Mouse (Mus musculus) adrenal gland, postnatal 36 days (tissue): ENCODE results near the gene Arhgef19. TPM values are rescaled to one million over a fixed set of nuclear protein-coding genes. Genes with fewer than 3 reads are reported as not detected.
A peak's percentile ranks its signal among the peaks of the same experiment; 100 is the strongest.

ENCODE experiments used
- DNase-seq, 2 experiments: peaks; one replicate each; pipeline ENCODE4 v3.0.0; 2021; ENCODE audit warnings: mixed read lengths in 1 of 2
- total RNA-seq, 2 experiments: library from RNA; stranded (reverse); gene quantifications; 2 replicates each; pipeline ENCODE4 v1.2.3; 2021

Arhgef19 gene
- total RNA-seq, 2 experiments from 2014 or later, result 31.2 to 75.4 TPM

DNA sequence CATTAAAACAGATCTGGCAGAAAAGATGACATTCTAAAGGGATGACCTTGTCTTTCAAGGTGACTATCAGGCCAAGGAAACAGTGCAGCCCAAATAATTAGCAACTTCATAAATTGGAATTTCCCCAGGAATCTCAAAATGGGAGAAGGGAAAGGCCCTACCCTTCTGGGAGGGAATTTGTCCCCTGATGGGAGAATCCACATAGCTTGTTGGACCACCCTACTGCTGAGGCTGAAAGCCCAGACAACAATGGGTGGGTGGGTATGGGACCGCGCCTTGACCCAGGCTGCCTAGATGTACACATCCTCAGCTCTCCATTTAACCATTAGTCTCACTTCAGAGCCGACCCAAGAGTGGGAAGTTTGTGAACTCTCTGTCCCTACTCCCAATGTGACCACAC lies 45.2 kb downstream of the Arhgef19 start:
- DNase-seq, result no peak

DNA sequence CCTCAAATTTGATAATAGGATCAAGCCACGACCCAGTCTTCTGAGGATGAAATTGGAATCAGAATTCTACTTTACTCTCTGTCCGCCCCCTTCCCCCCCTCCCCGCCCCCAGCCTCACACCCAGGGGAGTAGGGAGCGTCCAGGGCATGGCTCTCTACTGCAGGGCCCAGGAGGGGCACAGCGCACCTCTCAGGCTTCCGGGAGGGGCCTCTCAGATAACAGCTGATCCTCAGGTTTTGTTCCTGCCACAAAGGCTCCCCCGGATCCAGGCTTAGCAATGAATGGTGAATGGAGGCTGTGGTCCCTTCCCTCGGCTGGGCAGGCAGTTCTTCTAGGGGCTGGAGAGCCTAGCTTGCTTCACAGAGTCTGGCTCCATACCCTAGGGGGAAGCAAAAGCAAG lies 45.8 kb downstream of the Arhgef19 start:
- no peak for DNase-seq

DNA sequence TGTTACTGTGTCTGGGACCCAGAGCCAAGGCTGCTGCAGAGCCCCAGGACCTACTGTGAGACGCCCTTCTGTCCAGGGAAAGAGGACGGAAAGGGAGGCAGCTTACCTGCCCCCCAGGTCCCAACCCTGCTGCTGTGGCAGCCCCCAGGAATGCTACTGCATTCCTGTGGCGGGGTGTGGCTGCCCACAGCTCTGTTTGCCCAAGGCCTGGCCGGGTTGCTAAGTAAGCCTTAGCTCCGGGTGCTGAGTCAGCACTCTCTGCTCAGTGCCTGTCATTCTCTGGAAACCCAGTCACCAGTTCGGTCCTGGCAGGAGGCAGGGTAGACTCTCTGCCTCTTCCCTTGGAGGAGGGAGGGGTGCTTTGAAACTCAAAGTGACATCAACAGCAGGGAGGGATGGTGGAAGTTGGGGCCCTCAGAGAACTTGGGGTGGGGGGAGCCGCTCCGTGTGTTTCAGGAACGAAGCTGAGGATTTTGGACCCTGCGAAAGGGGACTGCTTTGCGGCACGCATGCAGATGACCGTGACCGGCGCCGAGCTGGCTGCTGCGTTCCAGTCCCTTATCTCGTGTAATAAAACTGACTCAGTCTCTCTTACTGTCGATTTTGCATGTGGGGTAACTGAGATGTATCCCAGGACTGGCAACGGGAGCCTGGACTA lies 47.7 kb downstream of the Arhgef19 start:
- peak; percentile 81 for DNase-seq

DNA sequence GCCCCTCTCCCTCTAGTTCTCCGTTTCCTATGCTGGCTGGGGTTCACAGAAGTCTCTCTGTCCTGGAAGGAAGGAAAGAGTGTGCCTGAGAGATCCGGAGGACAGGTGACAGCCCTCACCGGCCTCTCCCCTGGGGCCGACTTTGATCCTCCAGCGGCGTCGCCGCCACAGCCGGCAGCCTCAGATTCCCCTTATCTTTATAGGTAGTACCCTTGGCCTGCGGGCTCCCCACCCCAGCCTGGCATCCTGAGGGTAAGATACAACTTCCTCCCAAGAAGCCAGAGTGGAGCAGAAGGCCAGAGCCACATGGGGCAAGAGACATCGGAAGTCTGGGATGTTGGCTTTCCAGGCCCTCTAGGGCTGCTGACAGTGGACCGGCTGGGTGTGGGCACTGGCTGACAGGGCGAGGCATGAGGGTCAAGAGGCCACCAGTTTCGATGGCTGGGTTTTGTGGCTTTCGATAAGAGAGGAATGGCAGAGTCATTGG lies 48.3 kb downstream of the Arhgef19 start:
- DNase-seq, result no peak

DNA sequence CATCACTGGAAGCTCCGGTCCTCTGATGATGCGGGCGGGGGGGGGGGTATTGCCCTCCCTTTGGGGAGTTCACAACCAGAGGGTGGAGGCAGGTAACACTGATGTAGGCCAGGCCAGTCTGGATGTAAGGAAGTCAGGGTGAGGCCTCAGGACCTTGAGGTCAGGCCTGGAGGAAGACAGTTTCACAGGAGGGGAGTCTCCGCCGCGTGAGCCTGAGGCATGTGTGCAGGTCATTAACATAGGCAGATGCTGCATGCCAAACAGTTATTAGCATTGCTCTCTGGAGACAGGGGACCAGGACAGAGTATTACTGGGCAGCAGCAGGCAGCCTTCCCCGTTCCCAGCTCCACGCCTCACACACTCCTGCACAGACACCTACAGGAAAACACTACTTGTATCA lies 48.9 kb downstream of the Arhgef19 start:
- DNase-seq, result no peak

DNA sequence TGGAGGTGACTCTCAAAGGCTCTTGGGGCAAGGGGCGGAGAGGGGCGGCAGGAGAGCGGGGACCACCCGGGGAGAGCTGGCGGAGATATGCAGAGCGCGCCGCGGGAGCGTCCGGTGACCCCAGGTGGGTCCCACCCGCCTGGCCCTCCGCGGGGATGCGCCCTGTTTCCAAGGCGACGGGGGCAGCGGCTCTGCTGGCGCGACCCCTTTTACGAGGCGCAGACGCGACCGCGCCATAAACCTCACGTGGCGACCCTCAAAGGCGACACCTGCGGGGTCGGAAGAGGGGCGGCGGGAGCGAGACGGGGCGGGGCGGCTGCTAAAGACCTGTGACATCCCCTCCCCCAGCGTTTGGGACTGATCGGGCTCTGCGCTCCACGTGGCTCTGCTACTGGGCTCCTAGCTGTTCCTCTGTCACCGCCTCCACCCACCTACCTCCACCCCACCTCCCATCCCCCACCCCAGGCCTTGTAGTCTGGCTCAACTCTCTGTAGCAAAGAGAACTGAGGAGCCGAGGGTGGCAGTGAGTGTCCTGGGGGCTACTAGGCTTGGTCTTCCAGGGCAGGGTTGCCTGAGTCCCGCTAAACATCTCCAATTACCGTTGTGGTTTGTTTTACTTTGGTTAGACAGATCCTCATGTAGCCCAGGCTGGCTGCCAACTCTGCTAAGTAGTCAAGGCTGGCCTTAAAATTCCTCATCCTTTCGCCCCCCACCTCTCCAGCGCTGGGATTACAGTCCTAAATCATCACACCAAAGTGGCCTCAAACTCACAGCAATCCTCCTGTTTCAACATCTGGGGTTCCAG lies 52.5 kb downstream of the Arhgef19 start:
- DNase-seq, result peak in 1 of 2 experiments; percentile 34

DNA sequence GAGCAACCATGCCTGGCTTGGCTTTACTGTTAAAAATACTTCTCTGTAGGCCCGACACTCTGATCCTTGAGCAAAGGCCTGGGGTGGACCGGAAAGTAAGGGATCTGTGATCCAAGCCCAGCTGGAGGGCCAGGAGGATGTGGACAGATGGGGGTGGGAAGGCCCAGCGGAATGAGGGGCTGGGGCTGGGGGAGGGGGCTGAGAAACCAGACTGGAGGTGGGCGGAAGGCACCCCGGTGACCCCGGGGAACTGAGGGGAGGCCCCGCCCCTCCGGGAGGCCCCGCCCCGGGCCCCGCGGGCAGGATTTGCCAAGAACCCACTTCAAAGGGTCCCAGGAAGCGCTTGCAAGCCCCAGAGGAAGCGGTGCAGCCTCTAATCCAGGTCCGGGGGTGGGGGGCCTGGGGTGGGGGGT lies 56.5 kb downstream of the Arhgef19 start:
- no peak for DNase-seq

DNA sequence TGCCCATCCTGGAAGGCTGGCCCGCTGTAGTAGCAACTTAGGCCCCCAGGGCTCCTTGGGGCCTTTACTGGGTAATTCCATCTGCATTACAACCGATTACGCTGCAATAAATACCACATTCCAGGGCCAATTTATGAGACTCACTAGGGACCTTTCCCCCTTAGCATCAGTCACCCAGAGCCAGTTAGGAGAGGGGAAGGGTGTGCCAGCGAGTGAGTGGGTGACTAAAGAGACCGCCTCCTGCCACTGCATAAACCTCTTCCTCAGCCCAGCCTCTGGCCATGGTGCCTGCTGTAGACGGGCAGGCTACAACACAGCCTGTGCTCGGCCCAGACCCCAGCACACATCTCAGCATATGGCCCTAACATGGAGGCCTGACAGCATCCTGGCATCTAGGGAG lies 58.6 kb downstream of the Arhgef19 start:
- DNase-seq, result no peak

DNA sequence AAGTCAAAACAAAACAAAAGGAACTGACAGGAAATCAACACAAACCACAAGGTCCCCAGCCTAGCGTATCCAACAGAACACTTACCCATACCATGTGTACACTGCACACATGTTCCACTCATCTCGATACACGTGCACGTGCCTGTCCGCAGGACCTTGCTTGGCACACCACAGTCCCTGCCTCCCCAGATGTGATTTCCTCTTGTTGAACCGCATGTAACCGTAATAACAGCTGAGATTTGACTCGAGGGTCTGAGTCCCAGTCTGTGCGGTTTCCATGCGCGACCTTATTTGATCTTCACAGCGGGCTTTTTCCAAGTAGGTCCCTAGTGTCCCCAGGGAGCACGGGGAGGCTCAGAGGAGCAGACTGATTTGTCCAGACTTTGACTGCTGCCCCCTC lies 60.1 kb downstream of the Arhgef19 start:
- no peak for DNase-seq

DNA sequence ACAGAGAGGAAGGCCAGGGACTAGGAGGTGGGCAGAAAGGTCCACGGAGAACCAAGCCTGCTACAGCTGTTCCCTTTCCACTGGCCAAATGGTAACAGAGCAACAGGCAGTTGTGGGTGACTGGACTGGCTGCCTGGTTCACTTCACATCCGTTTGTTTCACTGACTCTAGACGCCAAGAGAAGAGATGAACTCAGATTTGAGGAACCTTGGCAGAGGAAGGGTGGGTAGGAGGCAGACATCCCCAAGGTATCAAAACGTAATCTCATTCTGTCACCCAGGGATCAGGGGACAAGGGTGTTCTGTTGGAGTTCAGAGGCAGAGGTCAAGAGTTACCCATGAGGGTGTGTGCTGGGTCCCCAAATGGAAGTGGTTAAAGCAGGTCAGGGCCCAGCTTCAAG lies 60.9 kb downstream of the Arhgef19 start:
- DNase-seq, result no peak

DNA sequence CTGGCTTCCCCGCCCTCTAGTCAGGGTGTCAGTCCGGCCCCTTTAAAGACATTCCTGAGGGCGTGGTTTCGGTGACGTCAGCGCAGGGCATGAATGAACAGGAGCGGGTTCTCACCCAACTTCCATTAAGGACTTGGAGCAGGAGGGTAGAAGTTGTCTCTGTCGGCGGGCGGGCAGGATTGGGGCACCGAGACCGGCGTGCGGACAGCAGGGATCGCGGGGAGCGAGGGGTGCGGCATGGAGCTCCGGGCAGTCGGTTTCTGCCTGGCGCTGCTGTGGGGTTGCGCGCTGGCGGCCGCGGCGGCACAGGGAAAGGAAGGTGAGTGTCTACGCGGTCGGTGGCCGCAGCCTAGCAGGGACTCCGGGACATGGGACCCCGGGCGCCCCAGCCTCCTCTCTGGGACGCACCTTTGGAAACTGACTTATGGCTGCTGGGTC lies 61.8 kb downstream of the Arhgef19 start, which contains the start of gene Epha2:
Gene Epha2 (plus strand): TSS at position 125 of the 438 bp plus-strand sequence.
- DNase-seq, result peak; percentile 94 to 95

DNA sequence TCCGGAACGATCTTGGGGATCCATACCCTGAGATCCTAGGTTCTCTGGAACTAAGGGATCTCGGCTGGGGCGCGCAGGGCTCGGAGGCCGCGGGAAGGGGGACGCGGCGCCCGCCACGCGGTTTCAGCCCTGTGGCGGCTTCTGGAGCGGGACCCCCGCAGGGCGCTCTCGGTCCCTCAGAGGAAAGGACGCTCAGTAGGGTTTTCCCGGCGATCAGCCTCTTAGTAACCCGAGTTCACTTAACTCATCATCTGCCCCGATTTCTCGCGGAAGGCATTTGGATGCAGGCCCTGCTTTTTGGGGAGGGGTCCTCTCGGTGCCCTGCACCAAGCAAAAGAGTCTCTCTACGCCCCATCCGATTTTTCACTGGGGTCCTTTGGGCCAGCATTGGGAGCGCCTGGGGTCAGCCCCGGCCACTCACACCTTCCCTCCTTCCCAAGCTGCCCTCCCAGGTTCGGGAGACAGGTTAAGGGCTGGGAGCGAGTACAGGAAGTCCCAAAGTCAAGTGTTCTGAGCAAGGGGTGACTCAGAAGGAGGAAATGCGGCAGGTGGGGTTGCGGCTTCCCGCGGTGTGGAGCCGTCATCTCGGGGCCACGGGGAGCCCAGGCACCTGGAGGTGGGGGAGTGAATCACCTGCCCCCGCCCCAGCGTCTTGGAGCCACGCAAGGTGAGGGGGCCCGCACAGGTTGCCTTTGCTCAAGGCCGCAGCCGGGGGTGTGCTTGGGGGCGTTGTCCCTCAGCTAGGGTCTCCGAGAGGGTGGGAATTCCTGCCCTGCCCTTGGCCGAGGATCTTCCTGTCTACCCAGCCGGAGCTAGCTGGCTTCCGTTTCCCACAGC lies 62.5 kb downstream of the Arhgef19 start:
- no peak for DNase-seq

DNA sequence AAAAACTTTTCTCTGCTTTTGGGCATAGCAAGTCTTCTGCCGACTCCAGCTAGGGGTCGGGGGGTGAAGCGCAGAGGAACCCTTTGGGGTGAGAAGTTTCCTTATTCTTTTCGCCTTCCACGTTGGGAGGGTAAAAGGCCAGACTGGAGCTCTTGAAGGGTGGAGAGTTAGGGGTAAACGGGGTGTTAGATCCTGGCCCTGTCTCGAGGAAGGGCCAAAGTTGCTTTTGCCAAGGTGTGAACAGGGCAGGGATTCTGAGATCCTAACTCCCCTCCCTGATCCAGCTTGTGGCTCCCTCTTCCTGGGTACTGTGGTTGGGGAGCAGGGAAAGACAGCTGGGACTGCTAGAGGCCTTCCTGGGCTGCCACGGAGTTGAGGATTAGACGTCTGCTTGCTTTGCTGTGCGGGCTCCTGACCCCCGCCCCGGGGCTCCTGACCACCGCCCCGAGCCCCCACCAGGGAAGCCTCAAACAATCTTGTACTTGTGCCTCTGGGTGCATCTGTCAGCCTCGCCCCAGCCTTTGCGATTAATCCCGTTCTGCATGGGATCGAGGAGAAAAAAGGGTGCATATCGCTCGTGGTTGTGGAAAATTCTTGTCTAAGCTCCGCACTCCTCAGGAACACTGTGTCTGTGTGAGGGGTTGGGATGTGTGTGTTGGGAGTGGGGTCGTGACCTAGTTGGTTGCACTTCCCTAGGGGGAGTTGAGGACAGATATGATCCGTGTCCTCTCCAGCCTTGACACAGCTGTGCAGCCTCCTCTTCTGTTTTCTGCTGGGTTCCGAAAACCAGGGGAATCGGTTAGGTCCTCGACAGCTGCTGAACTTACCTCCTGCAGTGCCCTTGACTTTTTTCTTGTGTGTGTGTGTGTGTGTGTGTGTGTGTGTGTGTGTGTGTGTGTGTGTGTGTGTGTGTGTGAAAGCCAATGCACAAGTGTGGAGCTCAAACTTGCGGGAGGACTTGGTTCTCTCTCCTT lies 63.4 kb downstream of the Arhgef19 start:
- DNase-seq, result no peak

DNA sequence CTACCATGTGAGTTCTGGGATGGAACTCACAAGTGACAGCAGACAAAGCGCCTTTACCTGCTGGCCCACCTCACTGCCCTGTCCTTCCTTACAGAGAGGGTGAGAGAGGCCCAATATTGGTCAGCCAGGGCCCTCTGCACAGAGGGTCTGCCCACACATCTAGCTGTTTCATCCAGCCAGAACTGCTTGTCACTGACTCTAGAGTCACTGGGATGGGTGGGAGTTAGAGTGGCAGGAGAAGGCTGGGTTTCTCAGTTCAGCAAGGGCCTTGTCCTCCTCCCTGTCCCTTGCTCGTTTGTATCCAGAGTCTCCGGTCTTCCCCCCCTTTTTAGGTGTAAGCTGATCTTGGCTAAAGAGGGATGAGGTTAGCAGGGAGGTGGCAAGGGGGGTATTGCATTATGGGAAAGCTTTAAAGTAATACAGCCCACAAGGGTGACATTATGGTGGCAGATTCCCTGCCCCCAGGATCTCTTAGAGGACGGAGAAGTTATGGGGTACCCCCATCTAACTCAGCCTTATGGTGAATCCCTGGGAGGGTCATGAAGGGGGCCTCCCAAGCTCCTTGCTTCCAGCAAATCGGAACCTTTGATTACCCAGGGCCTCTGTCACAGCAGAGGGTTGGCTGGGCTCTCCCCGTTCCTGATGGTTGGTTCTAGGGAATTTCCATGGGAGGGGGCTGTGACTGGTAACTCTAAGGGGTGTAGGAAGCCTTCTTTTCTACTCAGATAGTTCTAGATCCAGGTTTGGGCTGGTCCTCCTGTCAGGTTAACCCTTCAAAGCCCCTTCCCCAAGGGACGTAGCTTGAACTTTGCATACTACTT lies 64.3 kb downstream of the Arhgef19 start:
- no peak for DNase-seq

DNA sequence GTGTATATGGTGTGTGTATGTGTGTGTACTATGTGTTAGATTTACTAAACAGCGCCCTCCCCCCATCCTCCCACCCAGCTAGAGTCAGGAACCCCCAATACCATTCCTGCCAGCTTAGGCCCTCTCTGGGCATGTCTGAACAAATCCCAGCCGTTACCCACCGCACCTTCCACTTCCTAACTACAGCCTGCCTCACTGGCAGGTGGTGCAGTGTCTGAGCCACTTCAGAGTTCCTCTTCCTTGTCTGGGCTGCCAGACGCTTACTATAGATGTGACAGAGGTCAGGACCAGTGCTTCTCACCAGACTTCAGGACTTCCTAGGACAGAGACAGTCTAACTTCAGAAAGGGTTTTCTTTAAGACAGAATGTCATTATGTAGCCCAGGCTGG lies 64.9 kb downstream of the Arhgef19 start:
- no peak for DNase-seq

DNA sequence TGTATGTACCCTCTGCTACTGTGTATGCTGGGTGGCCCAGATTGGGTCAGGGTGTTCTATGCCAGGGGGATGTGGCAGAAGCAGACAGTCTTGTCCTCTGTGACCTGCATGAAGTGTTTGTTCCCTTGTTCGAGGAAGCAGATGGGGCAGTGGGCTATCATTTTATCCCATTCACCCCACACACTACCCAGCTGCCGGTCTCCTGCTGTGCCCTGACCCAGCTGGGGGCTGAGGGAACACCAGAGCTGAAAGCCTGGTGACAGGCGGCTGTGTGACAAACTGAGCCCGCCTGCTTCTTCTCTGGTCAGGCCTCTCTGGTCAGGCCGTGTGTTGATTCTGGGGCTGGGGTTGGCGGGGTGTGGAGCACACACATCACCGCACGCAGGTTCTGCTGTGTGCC lies 66.8 kb downstream of the Arhgef19 start:
- DNase-seq, result no peak
